Comparison of ENCODE assay signal across 7 mouse cellular contexts in the genomic region with DNA sequence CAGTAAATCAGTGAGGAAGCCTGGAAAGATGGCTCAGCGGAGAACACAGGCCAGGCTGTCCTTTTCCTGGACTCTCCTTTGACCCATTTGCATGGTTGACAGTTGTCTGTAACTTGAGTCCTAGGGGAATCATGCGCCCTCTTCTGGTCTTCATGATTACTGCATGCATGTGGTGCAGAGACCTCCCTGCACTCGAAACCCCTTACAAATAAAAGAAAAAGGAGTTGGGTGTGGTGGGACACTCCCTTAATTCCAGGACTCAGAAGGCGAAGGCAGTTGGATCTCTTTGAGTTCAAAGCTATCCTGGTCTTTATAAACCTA. TPM values are rescaled to one million over a fixed set of nuclear protein-coding genes. Genes with fewer than 3 reads are reported as not detected.
DNase-seq lines count a peak whose midpoint lies in the region; ATAC-seq lines count a peak whose summit lies in the region.

No protein-coding gene starts in this region.

- under 1% methylated on average over 4 of the region's 4 CpGs for WGBS in intestine, embryonic 14.5 days

- H3K36me3 ChIP-seq in intestine, embryonic 14.5 days (ENCODE audit: control insufficient read depth, insufficient read depth, low read length), result peaks cover 27% of the 10 kb centered on the region

- peak overlapping the region; percentile 68; the same call in 1 of the 2 replicates for H3K9ac ChIP-seq in intestine, embryonic 14.5 days (ENCODE audit: low read length)

- H3K4me3 ChIP-seq in intestine, embryonic 14.5 days (ENCODE audit: low read depth, low read length), result peak overlapping the region; percentile 74

- H3K4me2 ChIP-seq in intestine, embryonic 14.5 days (ENCODE audit: low read length), result peak overlapping the region; percentile 91

- intact Hi-C loops in left cerebral cortex, postnatal 14 days (cut with DNase I), result no loop called here

- H3K9me3 ChIP-seq in intestine, embryonic 14.5 days (ENCODE audit: control insufficient read depth, low read length), result no peaks in the 10 kb centered on the region

- H3K27ac ChIP-seq in intestine, embryonic 14.5 days (ENCODE audit: low read depth), result peak overlapping the region; percentile 65

- peak; percentile 76 for DNase-seq in adrenal gland, adult 8-10 months
- peak; percentile 89 for DNase-seq in embryo, embryonic 11 days
- peak; percentile 75 for DNase-seq in gastrocnemius, postnatal 25 days
- peak; percentile 94 for DNase-seq in intestine, embryonic 14.5 days (ENCODE audit: low spot score)
- peak; percentile 77 to 83 for DNase-seq in left cerebral cortex, postnatal 14 days (ENCODE audit: low spot score in 2 of 2)
- peak; percentile 69 for DNase-seq in right cerebral cortex, postnatal 14 days

- H3K27me3 ChIP-seq in intestine, embryonic 14.5 days (replicated peaks; ENCODE audit: control insufficient read depth, insufficient read depth, low read length), result no peaks in the 10 kb centered on the region

- H3K4me1 ChIP-seq in intestine, embryonic 14.5 days (replicated peaks; ENCODE audit: control insufficient read depth, insufficient read depth, low read length), result peaks cover 8% of the 10 kb centered on the region

- ATAC-seq in intestine, embryonic 14.5 days (replicated peaks; ENCODE audit: low FRiP score, low TSS enrichment, low read depth), result peak; percentile 54
- peak; percentile 67 for ATAC-seq in megakaryocyte-erythroid progenitor cell, adult 5-6 weeks (replicated peaks; ENCODE audit: low FRiP score, low TSS enrichment, poor library complexity, severe bottlenecking)

RNA-seq across cellular contexts. Expression of gene Mars, which starts 0.7 kb away (rescaled TPM):
- total RNA-seq in adrenal gland, adult 8-10 months (2022), result 100 to 1,000 TPM in 1 of 4 experiments, 10 to 100 TPM in 3; 79.7 to 107 (median 92.0) TPM
- 10 to 100 TPM; 48.3 to 53.5 TPM for total RNA-seq in gastrocnemius, postnatal 25 days (2021)
- polyA plus RNA-seq in intestine, embryonic 14.5 days (2014; fragmentation: Nextera tagmentation; extraction: Ambion mirVana), result 123 and 124 TPM in 2 replicates
- 10 to 100 TPM; 59.1 to 61.5 TPM for total RNA-seq in left cerebral cortex, postnatal 14 days (2021)
- total RNA-seq in megakaryocyte-erythroid progenitor cell, adult 5-6 weeks (2014; fragmentation: Nextera tagmentation), result 135 and 140 TPM in 2 replicates
- total RNA-seq in megakaryocyte-erythroid progenitor cell, adult 5-6 weeks (2017), result 213 and 264 TPM in 2 replicates

RNA-seq across cellular contexts. Expression of gene Arhgap9, which starts 9.4 kb away (rescaled TPM):
- 1 to 10 TPM; 2.2 to 5.0 (median 3.6) TPM for total RNA-seq in adrenal gland, adult 8-10 months (2022)
- 1 to 10 TPM; 1.4 to 1.7 TPM for total RNA-seq in gastrocnemius, postnatal 25 days (2021)
- 4.2 and 4.4 TPM in 2 replicates for polyA plus RNA-seq in intestine, embryonic 14.5 days (2014; fragmentation: Nextera tagmentation; extraction: Ambion mirVana)
- total RNA-seq in left cerebral cortex, postnatal 14 days (2021), result 1 to 10 TPM in 1 of 2 experiments, under 1 TPM in 1; 0.66 to 1.2 TPM
- 20.9 and 31.7 TPM in 2 replicates for total RNA-seq in megakaryocyte-erythroid progenitor cell, adult 5-6 weeks (2014; fragmentation: Nextera tagmentation)
- 10.5 and 10.8 TPM in 2 replicates for total RNA-seq in megakaryocyte-erythroid progenitor cell, adult 5-6 weeks (2017)

RNA-seq across cellular contexts. Expression of gene Mbd6, which starts 23.5 kb away (rescaled TPM):
- 10 to 100 TPM; 43.1 to 84.1 (median 62.3) TPM for total RNA-seq in adrenal gland, adult 8-10 months (2022)
- total RNA-seq in gastrocnemius, postnatal 25 days (2021), result 10 to 100 TPM; 12.7 to 14.3 TPM
- polyA plus RNA-seq in intestine, embryonic 14.5 days (2014; fragmentation: Nextera tagmentation; extraction: Ambion mirVana), result 19.2 and 20.6 TPM in 2 replicates
- 10 to 100 TPM; 41.2 to 44.7 TPM for total RNA-seq in left cerebral cortex, postnatal 14 days (2021)
- 42.8 and 72.8 TPM in 2 replicates for total RNA-seq in megakaryocyte-erythroid progenitor cell, adult 5-6 weeks (2014; fragmentation: Nextera tagmentation)
- total RNA-seq in megakaryocyte-erythroid progenitor cell, adult 5-6 weeks (2017), result 2.7 and 3.8 TPM in 2 replicates

RNA-seq across cellular contexts. Expression of gene Gli1, which starts 29.5 kb away (rescaled TPM):
- 1 to 10 TPM; 4.4 to 6.4 (median 5.2) TPM for total RNA-seq in adrenal gland, adult 8-10 months (2022)
- 1 to 10 TPM in 1 of 2 experiments, under 1 TPM in 1; 0.74 to 1.5 TPM for total RNA-seq in gastrocnemius, postnatal 25 days (2021)
- polyA plus RNA-seq in intestine, embryonic 14.5 days (2014; fragmentation: Nextera tagmentation; extraction: Ambion mirVana), result 12.6 and 15.1 TPM in 2 replicates
- 1 to 10 TPM; 1.6 to 1.9 TPM for total RNA-seq in left cerebral cortex, postnatal 14 days (2021)
- not detected in 2 replicates for total RNA-seq in megakaryocyte-erythroid progenitor cell, adult 5-6 weeks (2014; fragmentation: Nextera tagmentation)
- not detected in 2 replicates for total RNA-seq in megakaryocyte-erythroid progenitor cell, adult 5-6 weeks (2017)

RNA-seq across cellular contexts. Expression of gene Inhbe, which starts 41.9 kb away (rescaled TPM):
- under 1 TPM in 1 of 4 experiments, not detected in 3; 0.11 TPM for total RNA-seq in adrenal gland, adult 8-10 months (2022)
- total RNA-seq in gastrocnemius, postnatal 25 days (2021), result not detected
- polyA plus RNA-seq in intestine, embryonic 14.5 days (2014; fragmentation: Nextera tagmentation; extraction: Ambion mirVana), result not detected in 2 replicates
- total RNA-seq in left cerebral cortex, postnatal 14 days (2021), result under 1 TPM in 1 of 2 experiments, not detected in 1; 0.13 TPM
- total RNA-seq in megakaryocyte-erythroid progenitor cell, adult 5-6 weeks (2014; fragmentation: Nextera tagmentation), result not detected in 2 replicates
- not detected in 2 replicates for total RNA-seq in megakaryocyte-erythroid progenitor cell, adult 5-6 weeks (2017)

Comparison
In these comparisons a context has a peak if more than half of its experiments do, and no peak if none do; other contexts are left out.
1. Peak in every context shown above with its lines: DNase-seq, ATAC-seq, H3K4me3 ChIP-seq and H3K27ac ChIP-seq.